Mouse (Mus musculus): ENCODE data around the gene Gm3012.
"Not testable (repeated sequence)": the region's sequence is repeated elsewhere in the genome, so short reads cannot be mapped to it uniquely, and the experiment has no call there.

Gene Gm3012

GRCm38 (mm10) chr14:3634212-3634611 lies at the start of gene Gm3012:
Gene Gm3012, plus strand, starts transcription at chr14:3634512.
- not testable (repeated sequence) for DNase-seq

GRCm38 (mm10) chr14:3651730-3652129 lies 17.4 kb downstream of the Gm3012 start, which contains the start of gene Gm3020:
Gene Gm3020, plus strand, starts transcription at chr14:3652030.
- DNase-seq, result not testable (repeated sequence)

- not testable (repeated sequence) for DNase-seq
Measured at GRCm38 (mm10) chr14:3688483-3688882, 54.2 kb downstream of the Gm3012 start, which contains the start of gene Gm3043. Gene Gm3043, plus strand, starts transcription at chr14:3688783.
